Mouse (Mus musculus): ENCODE measurements around the gene Gdf7. TPM values are rescaled to one million over a fixed set of nuclear protein-coding genes. Genes with fewer than 3 reads are reported as not detected.

The Gdf7 gene
- polyA plus RNA-seq, 1 experiment from 2014 or later: not detected

- H3K4me2 ChIP-seq: no peak overlapping the region
- WGBS (ENCODE audit: insufficient replicate concordance): 48% methylated on average over 4 of the region's 4 CpGs
- H3K4me1 ChIP-seq (replicated peaks): no peaks in the 10 kb centered on the region; the same call in none of the 2 replicates
- H3K9ac ChIP-seq: no peak overlapping the region
- no peaks in the 10 kb centered on the region for H3K36me3 ChIP-seq (replicated peaks)
- no peak overlapping the region for H3K4me3 ChIP-seq (replicated peaks)
- no peaks in the 10 kb centered on the region for H3K27me3 ChIP-seq
- no peak for ATAC-seq (ENCODE audit: insufficient read depth)
- H3K27ac ChIP-seq (replicated peaks): no peak overlapping the region
- no peaks in the 10 kb centered on the region for H3K9me3 ChIP-seq (replicated peaks)
These were observed 36.7 kb upstream of the Gdf7 start for GRCm38 (mm10) chr12:8338491-8338890.

- Histone ChIP-seq H3K9me3 (replicated peaks) (no peaks in the 10 kb centered on the region), H3K4me3 (replicated peaks) (no peak overlapping the region), H3K9ac (no peak overlapping the region), H3K27me3 (no peaks in the 10 kb centered on the region), H3K4me2 (no peak overlapping the region), H3K27ac (replicated peaks) (no peak overlapping the region), H3K4me1 (replicated peaks) (no peaks in the 10 kb centered on the region; the same call in none of the 2 replicates), H3K36me3 (replicated peaks) (no peaks in the 10 kb centered on the region)
- ATAC-seq (ENCODE audit: insufficient read depth): no peak
- 66% methylated on average over 12 of the region's 12 CpGs for WGBS (ENCODE audit: insufficient replicate concordance)
These were observed 35.7 kb upstream of the Gdf7 start for GRCm38 (mm10) chr12:8337286-8338060.

GRCm38 (mm10) chr12:8336601-8337285, 35.0 kb upstream of the Gdf7 start:
- Histone ChIP-seq H3K36me3 (replicated peaks) (no peaks in the 10 kb centered on the region), H3K4me2 (no peak overlapping the region), H3K27me3 (no peaks in the 10 kb centered on the region), H3K27ac (replicated peaks) (no peak overlapping the region), H3K4me3 (replicated peaks) (no peak overlapping the region), H3K9ac (no peak overlapping the region), H3K9me3 (replicated peaks) (no peaks in the 10 kb centered on the region), H3K4me1 (replicated peaks) (no peaks in the 10 kb centered on the region; the same call in none of the 2 replicates)
- WGBS (ENCODE audit: insufficient replicate concordance): 79% methylated on average over 10 of the region's 10 CpGs
- ATAC-seq (ENCODE audit: insufficient read depth): no peak

GRCm38 (mm10) chr12:8335503-8335902, 33.7 kb upstream of the Gdf7 start:
- Histone ChIP-seq H3K27me3 (no peaks in the 10 kb centered on the region), H3K4me3 (replicated peaks) (no peak overlapping the region), H3K9me3 (replicated peaks) (no peaks in the 10 kb centered on the region), H3K36me3 (replicated peaks) (no peaks in the 10 kb centered on the region), H3K27ac (replicated peaks) (no peak overlapping the region), H3K4me2 (no peak overlapping the region), H3K4me1 (replicated peaks) (no peaks in the 10 kb centered on the region; the same call in 1 of the 2 replicates), H3K9ac (no peak overlapping the region)
- WGBS (ENCODE audit: insufficient replicate concordance): 60% methylated on average over 2 of the region's 2 CpGs
- ATAC-seq (ENCODE audit: insufficient read depth): no peak

- Histone ChIP-seq H3K4me2 (no peak overlapping the region), H3K36me3 (replicated peaks) (peaks cover 3% of the 10 kb centered on the region; the same call in 1 of the 2 replicates), H3K9me3 (replicated peaks) (no peaks in the 10 kb centered on the region), H3K9ac (no peak overlapping the region), H3K27ac (replicated peaks) (no peak overlapping the region), H3K4me1 (replicated peaks) (no peaks in the 10 kb centered on the region; the same call in 1 of the 2 replicates), H3K27me3 (no peaks in the 10 kb centered on the region), H3K4me3 (replicated peaks) (no peak overlapping the region)
- no peak for ATAC-seq (ENCODE audit: insufficient read depth)
- 61% methylated on average over 4 of the region's 4 CpGs for WGBS (ENCODE audit: insufficient replicate concordance)
These were observed 32.5 kb upstream of the Gdf7 start for GRCm38 (mm10) chr12:8334261-8334660.

- Histone ChIP-seq H3K9me3 (replicated peaks) (no peaks in the 10 kb centered on the region), H3K4me2 (no peak overlapping the region), H3K27ac (replicated peaks) (no peak overlapping the region), H3K27me3 (no peaks in the 10 kb centered on the region), H3K9ac (no peak overlapping the region), H3K36me3 (replicated peaks) (peaks cover 7% of the 10 kb centered on the region; the same call in 1 of the 2 replicates), H3K4me3 (replicated peaks) (no peak overlapping the region), H3K4me1 (replicated peaks) (no peaks in the 10 kb centered on the region; the same call in 1 of the 2 replicates)
- peak; percentile 71 for ATAC-seq (ENCODE audit: insufficient read depth)
- WGBS (ENCODE audit: insufficient replicate concordance): 52% methylated on average over 8 of the region's 8 CpGs
These were observed 31.9 kb upstream of the Gdf7 start for GRCm38 (mm10) chr12:8333617-8334016.

- Histone ChIP-seq H3K9me3 (replicated peaks) (no peaks in the 10 kb centered on the region), H3K4me1 (replicated peaks) (no peaks in the 10 kb centered on the region; the same call in 1 of the 2 replicates), H3K27ac (replicated peaks) (no peak overlapping the region), H3K4me3 (replicated peaks) (no peak overlapping the region), H3K36me3 (replicated peaks) (peaks cover 7% of the 10 kb centered on the region; the same call in 1 of the 2 replicates), H3K27me3 (no peaks in the 10 kb centered on the region), H3K9ac (no peak overlapping the region), H3K4me2 (no peak overlapping the region)
- ATAC-seq (ENCODE audit: insufficient read depth): no peak
- 74% methylated on average over 5 of the region's 5 CpGs for WGBS (ENCODE audit: insufficient replicate concordance)
These were observed 30.4 kb upstream of the Gdf7 start for GRCm38 (mm10) chr12:8332174-8332542.

- Histone ChIP-seq H3K4me2 (no peak overlapping the region), H3K27ac (replicated peaks) (no peak overlapping the region), H3K4me3 (replicated peaks) (no peak overlapping the region), H3K4me1 (replicated peaks) (no peaks in the 10 kb centered on the region; the same call in 1 of the 2 replicates), H3K27me3 (no peaks in the 10 kb centered on the region), H3K9ac (no peak overlapping the region), H3K9me3 (replicated peaks) (no peaks in the 10 kb centered on the region), H3K36me3 (replicated peaks) (peaks cover 7% of the 10 kb centered on the region; the same call in 1 of the 2 replicates)
- no peak for ATAC-seq (ENCODE audit: insufficient read depth)
- WGBS (ENCODE audit: insufficient replicate concordance): 73% methylated on average over 14 of the region's 14 CpGs
These were observed 29.9 kb upstream of the Gdf7 start for GRCm38 (mm10) chr12:8331489-8332173.

- no peak overlapping the region for H3K4me2 ChIP-seq
- peaks cover 7% of the 10 kb centered on the region; the same call in 1 of the 2 replicates for H3K36me3 ChIP-seq (replicated peaks)
- H3K4me1 ChIP-seq (replicated peaks): no peaks in the 10 kb centered on the region; the same call in 1 of the 2 replicates
- H3K4me3 ChIP-seq (replicated peaks): no peak overlapping the region
- H3K27ac ChIP-seq (replicated peaks): no peak overlapping the region
- no peak for ATAC-seq (ENCODE audit: insufficient read depth)
- H3K27me3 ChIP-seq: no peaks in the 10 kb centered on the region
- H3K9me3 ChIP-seq (replicated peaks): no peaks in the 10 kb centered on the region
- WGBS (ENCODE audit: insufficient replicate concordance): 79% methylated on average over 7 of the region's 7 CpGs
- H3K9ac ChIP-seq: no peak overlapping the region
These were observed 27.5 kb upstream of the Gdf7 start for GRCm38 (mm10) chr12:8329236-8329635.

GRCm38 (mm10) chr12:8327675-8328053, 25.9 kb upstream of the Gdf7 start:
- no peaks in the 10 kb centered on the region for H3K27me3 ChIP-seq
- no peak overlapping the region for H3K9ac ChIP-seq
- no peak overlapping the region for H3K27ac ChIP-seq (replicated peaks)
- no peak for ATAC-seq (ENCODE audit: insufficient read depth)
- peaks cover 7% of the 10 kb centered on the region; the same call in 1 of the 2 replicates for H3K36me3 ChIP-seq (replicated peaks)
- no peaks in the 10 kb centered on the region for H3K4me1 ChIP-seq (replicated peaks)
- H3K4me2 ChIP-seq: no peak overlapping the region
- no peaks in the 10 kb centered on the region for H3K9me3 ChIP-seq (replicated peaks)
- 71% methylated on average over 1 of the region's 1 CpGs for WGBS (ENCODE audit: insufficient replicate concordance)
- H3K4me3 ChIP-seq (replicated peaks): no peak overlapping the region

All from liver, embryonic 15.5 days (tissue).